In genomic region chr17:45007461-45007860, GRCm38 (mm10) we compare ENCODE assay signal across 25 mouse cellular contexts.
"Had no signal": no experiment of that assay in that cellular context is flagged by ENCODE, and none has a peak within 500 bp of the region (broad histone marks: within the 10 kb centered on the region; RNA-seq: fewer than 3 reads in every experiment).

No protein-coding gene starts in this region.

- H3K36me3 ChIP-seq: heart, embryonic 13.5 days; heart, embryonic 15.5 days; hindbrain, embryonic 13.5 days; hindbrain, embryonic 15.5 days; kidney, embryonic 15.5 days; limb, embryonic 13.5 days; limb, embryonic 15.5 days; liver, embryonic 12.5 days had no signal

- H3K27ac ChIP-seq: heart, adult 2 months; heart, embryonic 13.5 days; heart, embryonic 15.5 days; hindbrain, embryonic 13.5 days; hindbrain, embryonic 15.5 days; hindbrain, postnatal 0 days; kidney, embryonic 15.5 days; kidney, postnatal 0 days; limb, embryonic 13.5 days; limb, embryonic 15.5 days; liver, embryonic 12.5 days; liver, embryonic 14.5 days had no signal

- H3K4me1 ChIP-seq: heart, embryonic 15.5 days; hindbrain, embryonic 13.5 days; hindbrain, embryonic 15.5 days; kidney, embryonic 15.5 days; liver, embryonic 12.5 days had no signal

- DNase-seq: gastrocnemius, postnatal 14 days; gastrocnemius, postnatal 36 days; heart, adult 11 months; heart, adult 2 months; heart, postnatal 14 days; heart, postnatal 36 days; kidney, adult 11 months; kidney, adult 2 months; kidney, adult 9 months; kidney, postnatal 14 days; kidney, postnatal 36 days; layer of hippocampus, adult 9-11 months; layer of hippocampus, postnatal 36 days had no signal

- H3K4me3 ChIP-seq: heart, adult 2 months; heart, embryonic 13.5 days; heart, embryonic 15.5 days; hindbrain, embryonic 13.5 days; hindbrain, embryonic 15.5 days; kidney, embryonic 15.5 days; limb, embryonic 13.5 days; limb, embryonic 15.5 days; liver, embryonic 12.5 days had no signal

- H3K9me3 ChIP-seq: heart, embryonic 13.5 days; heart, embryonic 15.5 days; hindbrain, embryonic 13.5 days; hindbrain, embryonic 15.5 days; kidney, embryonic 15.5 days; limb, embryonic 13.5 days; limb, embryonic 15.5 days; liver, embryonic 12.5 days had no signal

- H3K27me3 ChIP-seq: heart, embryonic 13.5 days; heart, embryonic 15.5 days; hindbrain, embryonic 13.5 days; hindbrain, embryonic 15.5 days; kidney, embryonic 15.5 days; limb, embryonic 13.5 days; limb, embryonic 15.5 days; liver, embryonic 12.5 days had no signal

- ATAC-seq: hindbrain, postnatal 0 days; intestine, embryonic 16.5 days; liver, embryonic 12.5 days had no signal
